Mouse (Mus musculus) bone marrow macrophage, adult 2 months (primary cell): ENCODE measurements at regions not wholly inside any gene's neighbourhood (a gene's known extent, or its start where the extent isn't known, plus 50 kb on each side); places are given as distances from the start of the nearest gene placed in this dataset.

Experiments
- H3K27ac ChIP-seq: 2 replicates; pipeline ENCODE4 v1.5.1; 2012; ENCODE audit warnings: low read depth, low read length; ENCODE audit not compliant: insufficient read depth
- H3K4me1 ChIP-seq: 2 replicates; pipeline ENCODE4 v1.6.1; 2012; ENCODE audit warnings: low read length; ENCODE audit not compliant: control insufficient read depth, insufficient read depth
- H3K4me3 ChIP-seq: 2 replicates; pipeline ENCODE4 v1.5.1; 2012; ENCODE audit warnings: mild to moderate bottlenecking, low read length, moderate library complexity; ENCODE audit not compliant: insufficient read depth
- CTCF ChIP-seq: IDR thresholded peaks from 2 replicates; pipeline ENCODE4 v1.5.1; 2012; ENCODE audit warnings: low read depth, mild to moderate bottlenecking, low read length, moderate library complexity
- POLR2A ChIP-seq: IDR thresholded peaks from 2 replicates; pipeline ENCODE4 v1.6.1; 2012; ENCODE audit warnings: mild to moderate bottlenecking, low read depth, low read length, borderline replicate concordance

GRCm38 (mm10) chr12:86616327-86616726 is 62.2 kb upstream of the Vash1 start:
- H3K27ac ChIP-seq, result no peak overlapping the region
- no peak overlapping the region for H3K4me3 ChIP-seq
- TF ChIP-seq CTCF (no peak), POLR2A (no peak)
- peaks cover 6% of the 10 kb centered on the region; the same call in 1 of the 2 replicates for H3K4me1 ChIP-seq

GRCm38 (mm10) chr12:86624195-86624594 is 54.3 kb upstream of the Vash1 start:
- no peak overlapping the region for H3K27ac ChIP-seq
- no peak for TF ChIP-seq POLR2A
- TF ChIP-seq CTCF, result no peak
- no peaks in the 10 kb centered on the region for H3K4me1 ChIP-seq
- no peak overlapping the region for H3K4me3 ChIP-seq

- H3K4me1 ChIP-seq, result no peaks in the 10 kb centered on the region
- no peak overlapping the region for H3K27ac ChIP-seq
- TF ChIP-seq POLR2A (no peak), CTCF (no peak)
- H3K4me3 ChIP-seq, result no peak overlapping the region
These were observed 51.8 kb upstream of the Vash1 start for GRCm38 (mm10) chr12:86626684-86627083.

GRCm38 (mm10) chr12:86628050-86628782 is 50.3 kb upstream of the Vash1 start:
- no peak overlapping the region for H3K4me3 ChIP-seq
- no peaks in the 10 kb centered on the region for H3K4me1 ChIP-seq
- H3K27ac ChIP-seq, result no peak overlapping the region
- no peak for TF ChIP-seq POLR2A
- TF ChIP-seq CTCF, result no peak
